Mouse (Mus musculus): ENCODE data around the gene Ube2u. TPM values are rescaled to one million over a fixed set of nuclear protein-coding genes. Genes with fewer than 3 reads are reported as not detected.
"Not testable (repeated sequence)": the region's sequence is repeated elsewhere in the genome, so short reads cannot be mapped to it uniquely, and the experiment has no call there.

Gene Ube2u
- polyA plus RNA-seq, 1 experiment from 2014 or later: 0.13 TPM

DNA sequence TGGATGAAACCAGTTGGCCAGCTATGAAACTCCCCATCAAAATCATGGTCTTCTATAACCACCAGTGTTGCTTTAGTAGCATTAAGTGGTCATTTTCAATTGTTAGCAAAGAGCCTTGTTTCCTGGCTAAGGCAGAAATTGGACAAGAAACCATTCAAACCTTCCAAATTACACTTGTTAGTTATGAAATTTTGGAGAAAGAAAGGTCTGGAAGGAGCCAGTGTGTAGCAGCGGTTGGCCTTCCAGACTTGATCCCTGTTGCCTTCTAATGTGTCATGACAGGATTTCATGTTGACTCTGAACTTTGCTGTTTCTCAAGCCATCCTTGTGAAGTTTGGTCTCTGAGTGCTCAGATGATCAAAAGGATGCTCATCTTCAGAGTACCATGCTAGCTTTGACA, 17.9 kb downstream of the Ube2u start:
- 92% methylated on average over 1 of the region's 1 CpGs for WGBS

DNA sequence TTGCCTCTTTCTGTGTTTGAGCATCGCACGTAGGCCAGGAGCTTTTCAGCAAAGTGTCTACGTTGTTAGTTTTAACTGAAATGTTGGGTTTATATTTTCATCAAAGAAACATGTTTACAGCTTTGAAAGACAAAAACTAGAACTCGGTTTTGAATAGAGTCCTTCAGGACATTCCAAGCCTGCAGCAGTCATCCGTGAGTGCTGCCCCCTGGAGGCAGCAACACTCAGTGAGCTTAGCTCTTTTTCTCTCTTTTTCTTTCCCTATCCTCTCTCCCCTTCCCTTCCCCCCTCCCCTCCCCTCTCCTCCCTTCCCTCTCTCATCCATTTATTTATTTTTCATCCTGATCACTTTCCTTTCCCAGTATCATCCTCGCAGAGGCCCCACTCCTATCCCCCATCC, 19.5 kb downstream of the Ube2u start:
- no peak for ATAC-seq (ENCODE audit: low read depth)
- 62% methylated on average over 6 of the region's 6 CpGs for WGBS
- Histone ChIP-seq H3K4me1 (ENCODE audit: control insufficient read depth, insufficient read depth, low read length) (no peaks in the 10 kb centered on the region), H3K9me3 (ENCODE audit: control insufficient read depth, low read length) (no peaks in the 10 kb centered on the region), H3K9ac (replicated peaks; ENCODE audit: low read depth, low read length) (no peak overlapping the region), H3K27ac (ENCODE audit: low read depth, low read length) (no peak overlapping the region), H3K4me3 (ENCODE audit: low read depth, low read length) (no peak overlapping the region), H3K4me2 (ENCODE audit: low read depth, low read length) (no peak overlapping the region), H3K27me3 (ENCODE audit: control insufficient read depth, insufficient read depth, low read length) (no peaks in the 10 kb centered on the region), H3K36me3 (ENCODE audit: control insufficient read depth, insufficient read depth, low read length) (no peaks in the 10 kb centered on the region)

More for the DNA sequence above, 17.9 kb downstream of the Ube2u start:
- no peaks in the 10 kb centered on the region for H3K4me1 ChIP-seq (ENCODE audit: control insufficient read depth, insufficient read depth, low read length)
- no peak overlapping the region for H3K9ac ChIP-seq (replicated peaks; ENCODE audit: low read depth, low read length)
- H3K36me3 ChIP-seq (ENCODE audit: control insufficient read depth, insufficient read depth, low read length): no peaks in the 10 kb centered on the region
- no peak for ATAC-seq (ENCODE audit: low read depth)
- no peaks in the 10 kb centered on the region for H3K9me3 ChIP-seq (ENCODE audit: control insufficient read depth, low read length)
- no peak overlapping the region for H3K4me3 ChIP-seq (ENCODE audit: low read depth, low read length)
- no peak overlapping the region for H3K27ac ChIP-seq (ENCODE audit: low read depth, low read length)
- no peaks in the 10 kb centered on the region for H3K27me3 ChIP-seq (ENCODE audit: control insufficient read depth, insufficient read depth, low read length)
- H3K4me2 ChIP-seq (ENCODE audit: low read depth, low read length): no peak overlapping the region

DNA sequence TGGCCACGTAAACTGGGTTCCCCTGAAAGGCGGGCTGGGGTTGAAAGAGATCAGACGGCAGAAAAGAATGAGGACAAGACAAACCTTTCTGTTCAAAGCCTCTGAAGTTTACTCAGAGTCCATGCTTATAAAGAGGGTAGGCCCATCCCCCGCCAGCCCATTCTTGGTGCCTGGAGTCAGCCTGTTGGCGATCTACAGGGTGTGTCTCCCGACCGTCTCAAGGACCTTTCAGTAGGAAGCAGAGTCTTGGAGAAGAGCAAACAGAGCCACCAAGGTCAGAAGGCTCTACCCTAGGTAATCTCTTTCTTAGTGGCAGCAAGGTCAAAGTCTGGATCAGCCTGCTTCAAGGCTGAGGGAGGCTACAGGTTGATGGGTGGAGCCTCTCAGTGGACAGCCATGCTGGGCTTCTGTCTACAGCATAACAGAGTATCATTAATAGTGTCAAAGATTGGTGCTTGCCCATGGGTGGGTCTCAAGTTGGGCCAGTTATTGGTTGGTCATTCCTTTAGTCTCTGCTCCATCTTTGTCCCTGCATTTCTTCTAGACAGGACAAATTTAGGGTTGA, 20.5 kb downstream of the Ube2u start:
- WGBS: 87% methylated on average over 7 of the region's 7 CpGs
- ATAC-seq (ENCODE audit: low read depth): not testable (repeated sequence)

GRCm38 (mm10) chr4:100503337-100503736, 24.7 kb downstream of the Ube2u start:
- H3K9me3 ChIP-seq (ENCODE audit: control insufficient read depth, low read length): no peaks in the 10 kb centered on the region

More for the DNA sequence above, 20.5 kb downstream of the Ube2u start:
- not testable (repeated sequence) for H3K9me3 ChIP-seq (ENCODE audit: control insufficient read depth, low read length); H3K27me3 ChIP-seq (ENCODE audit: control insufficient read depth, insufficient read depth, low read length); H3K27ac ChIP-seq (ENCODE audit: low read depth, low read length); H3K4me3 ChIP-seq (ENCODE audit: low read depth, low read length); H3K9ac ChIP-seq (replicated peaks; ENCODE audit: low read depth, low read length); H3K36me3 ChIP-seq (ENCODE audit: control insufficient read depth, insufficient read depth, low read length); H3K4me1 ChIP-seq (ENCODE audit: control insufficient read depth, insufficient read depth, low read length); H3K4me2 ChIP-seq (ENCODE audit: low read depth, low read length)

GRCm38 (mm10) chr4:100517646-100518045, 39.0 kb downstream of the Ube2u start:
- no peaks in the 10 kb centered on the region for H3K9me3 ChIP-seq (ENCODE audit: control insufficient read depth, low read length)
- no peaks in the 10 kb centered on the region for H3K27me3 ChIP-seq (ENCODE audit: control insufficient read depth, insufficient read depth, low read length)
- 91% methylated on average over 2 of the region's 2 CpGs for WGBS
- no peak overlapping the region for H3K4me3 ChIP-seq (ENCODE audit: low read depth, low read length)
- H3K36me3 ChIP-seq (ENCODE audit: control insufficient read depth, insufficient read depth, low read length): no peaks in the 10 kb centered on the region
- ATAC-seq (ENCODE audit: low read depth): no peak
- no peak overlapping the region for H3K27ac ChIP-seq (ENCODE audit: low read depth, low read length)
- no peak overlapping the region for H3K9ac ChIP-seq (replicated peaks; ENCODE audit: low read depth, low read length)
- H3K4me2 ChIP-seq (ENCODE audit: low read depth, low read length): no peak overlapping the region
- H3K4me1 ChIP-seq (ENCODE audit: control insufficient read depth, insufficient read depth, low read length): no peaks in the 10 kb centered on the region

More at GRCm38 (mm10) chr4:100503337-100503736, 24.7 kb downstream of the Ube2u start:
- ATAC-seq (ENCODE audit: low read depth): no peak
- Histone ChIP-seq H3K9ac (replicated peaks; ENCODE audit: low read depth, low read length) (no peak overlapping the region), H3K27ac (ENCODE audit: low read depth, low read length) (no peak overlapping the region), H3K4me2 (ENCODE audit: low read depth, low read length) (no peak overlapping the region), H3K36me3 (ENCODE audit: control insufficient read depth, insufficient read depth, low read length) (no peaks in the 10 kb centered on the region), H3K4me3 (ENCODE audit: low read depth, low read length) (no peak overlapping the region), H3K4me1 (ENCODE audit: control insufficient read depth, insufficient read depth, low read length) (no peaks in the 10 kb centered on the region), H3K27me3 (ENCODE audit: control insufficient read depth, insufficient read depth, low read length) (no peaks in the 10 kb centered on the region)
- WGBS: 79% methylated on average over 2 of the region's 2 CpGs

DNA sequence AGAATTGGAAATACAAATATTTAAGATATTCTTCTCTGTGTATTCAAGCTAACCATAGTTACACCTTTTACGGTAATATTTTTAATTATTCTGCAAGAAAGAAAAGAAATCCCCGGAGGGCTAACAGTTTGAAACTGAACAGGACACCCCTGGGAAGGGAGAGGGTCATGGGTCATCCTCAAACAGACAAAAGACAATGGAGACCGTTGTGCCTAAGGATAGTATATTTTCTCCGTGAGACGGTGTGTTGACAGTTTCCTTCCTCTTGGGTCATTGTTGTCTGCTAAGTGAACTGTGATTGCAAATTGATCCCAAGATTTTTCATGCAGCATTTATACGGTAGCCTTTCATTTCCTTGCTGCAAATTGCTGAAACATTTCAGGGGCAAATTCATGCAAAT, 43.9 kb downstream of the Ube2u start:
- H3K36me3 ChIP-seq (ENCODE audit: control insufficient read depth, insufficient read depth, low read length): no peaks in the 10 kb centered on the region
- 0 out of 2 replicates have a peak, but pooled peaks cover under 1% of the 10 kb centered on the region for H3K4me1 ChIP-seq (ENCODE audit: control insufficient read depth, insufficient read depth, low read length)
- no peak overlapping the region for H3K4me2 ChIP-seq (ENCODE audit: low read depth, low read length)
- no peak overlapping the region for H3K27ac ChIP-seq (ENCODE audit: low read depth, low read length)
- H3K9me3 ChIP-seq (ENCODE audit: control insufficient read depth, low read length): no peaks in the 10 kb centered on the region
- ATAC-seq (ENCODE audit: low read depth): no peak
- peaks cover 6% of the 10 kb centered on the region for H3K27me3 ChIP-seq (ENCODE audit: control insufficient read depth, insufficient read depth, low read length)
- 3% methylated on average over 6 of the region's 6 CpGs for WGBS
- no peak overlapping the region for H3K4me3 ChIP-seq (ENCODE audit: low read depth, low read length)
- no peak overlapping the region for H3K9ac ChIP-seq (replicated peaks; ENCODE audit: low read depth, low read length)

DNA sequence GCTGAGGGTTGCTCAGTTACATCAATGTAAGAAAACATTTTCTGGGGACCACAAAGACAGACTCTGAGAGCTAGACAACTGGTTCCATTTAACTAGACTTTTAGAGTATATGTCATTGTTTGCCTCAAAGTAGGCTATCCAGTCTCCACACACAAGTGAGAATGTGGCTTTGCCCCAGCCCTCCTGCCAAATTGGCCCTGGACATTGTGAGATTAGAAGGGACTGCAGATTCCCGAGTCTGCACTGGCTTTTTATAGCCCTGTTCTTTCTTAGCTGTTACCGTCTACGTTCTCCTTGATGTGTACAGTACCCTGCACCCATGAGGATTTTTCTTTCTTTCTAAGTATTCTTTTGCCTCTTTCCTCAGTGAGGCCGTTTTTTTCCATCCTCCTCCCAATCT, 46.1 kb downstream of the Ube2u start:
- H3K4me2 ChIP-seq (ENCODE audit: low read depth, low read length): no peak overlapping the region
- no peak overlapping the region for H3K9ac ChIP-seq (replicated peaks; ENCODE audit: low read depth, low read length)
- peaks cover 5% of the 10 kb centered on the region; the same call in 1 of the 2 replicates for H3K4me1 ChIP-seq (ENCODE audit: control insufficient read depth, insufficient read depth, low read length)
- peaks cover 10% of the 10 kb centered on the region for H3K27me3 ChIP-seq (ENCODE audit: control insufficient read depth, insufficient read depth, low read length)
- H3K4me3 ChIP-seq (ENCODE audit: low read depth, low read length): no peak overlapping the region
- no peaks in the 10 kb centered on the region for H3K36me3 ChIP-seq (ENCODE audit: control insufficient read depth, insufficient read depth, low read length)
- H3K9me3 ChIP-seq (ENCODE audit: control insufficient read depth, low read length): no peaks in the 10 kb centered on the region
- 18% methylated on average over 4 of the region's 4 CpGs for WGBS
- H3K27ac ChIP-seq (ENCODE audit: low read depth, low read length): no peak overlapping the region
- ATAC-seq (ENCODE audit: low read depth): no peak

DNA sequence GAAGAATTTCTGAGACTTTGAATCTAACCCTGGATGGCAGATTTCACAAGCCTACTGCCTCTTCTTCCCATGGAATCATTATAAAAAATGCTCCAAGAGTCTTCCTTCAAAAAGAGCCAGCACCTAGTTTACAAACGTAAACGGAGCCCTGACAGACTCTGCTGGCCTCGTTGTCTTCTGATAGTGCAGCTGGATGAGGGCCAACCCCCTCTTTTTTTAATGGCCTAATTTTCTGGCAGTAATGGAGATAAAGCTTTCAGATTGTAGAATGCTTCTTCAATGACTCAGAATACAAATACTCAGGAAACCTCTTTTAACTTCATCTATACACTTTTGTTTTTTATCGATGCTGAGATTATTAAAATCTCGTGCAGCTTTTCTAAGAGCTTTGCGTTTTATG, 47.6 kb downstream of the Ube2u start:
- H3K4me1 ChIP-seq (ENCODE audit: control insufficient read depth, insufficient read depth, low read length): peaks cover 5% of the 10 kb centered on the region; the same call in 1 of the 2 replicates
- WGBS: 43% methylated on average over 6 of the region's 6 CpGs
- H3K4me3 ChIP-seq (ENCODE audit: low read depth, low read length): no peak overlapping the region
- ATAC-seq (ENCODE audit: low read depth): no peak
- no peak overlapping the region for H3K4me2 ChIP-seq (ENCODE audit: low read depth, low read length)
- no peaks in the 10 kb centered on the region for H3K36me3 ChIP-seq (ENCODE audit: control insufficient read depth, insufficient read depth, low read length)
- H3K27me3 ChIP-seq (ENCODE audit: control insufficient read depth, insufficient read depth, low read length): peaks cover 10% of the 10 kb centered on the region
- no peak overlapping the region for H3K9ac ChIP-seq (replicated peaks; ENCODE audit: low read depth, low read length)
- no peaks in the 10 kb centered on the region for H3K9me3 ChIP-seq (ENCODE audit: control insufficient read depth, low read length)
- H3K27ac ChIP-seq (ENCODE audit: low read depth, low read length): no peak overlapping the region

- Histone ChIP-seq H3K9me3 (ENCODE audit: control insufficient read depth, low read length) (no peaks in the 10 kb centered on the region), H3K27ac (ENCODE audit: low read depth, low read length) (no peak overlapping the region), H3K27me3 (ENCODE audit: control insufficient read depth, insufficient read depth, low read length) (peaks cover 10% of the 10 kb centered on the region), H3K4me1 (ENCODE audit: control insufficient read depth, insufficient read depth, low read length) (peaks cover 5% of the 10 kb centered on the region; the same call in 1 of the 2 replicates), H3K4me2 (ENCODE audit: low read depth, low read length) (0 out of 2 replicates have a peak overlapping the region, but pooled peaks have one; percentile 26), H3K36me3 (ENCODE audit: control insufficient read depth, insufficient read depth, low read length) (no peaks in the 10 kb centered on the region), H3K9ac (replicated peaks; ENCODE audit: low read depth, low read length) (no peak overlapping the region), H3K4me3 (ENCODE audit: low read depth, low read length) (no peak overlapping the region)
- WGBS: 26% methylated on average over 3 of the region's 3 CpGs
- no peak for ATAC-seq (ENCODE audit: low read depth)
Observed at GRCm38 (mm10) chr4:100527086-100527485, 48.4 kb downstream of the Ube2u start.

Data from neural tube, embryonic 14.5 days (tissue).